Mouse (Mus musculus): ENCODE data around the gene Ndufb8. TPM values are rescaled to one million over a fixed set of nuclear protein-coding genes. Genes with fewer than 3 reads are reported as not detected.

Gene Ndufb8
- polyA plus RNA-seq, 1 experiment from 2014 or later: 424 TPM

DNA sequence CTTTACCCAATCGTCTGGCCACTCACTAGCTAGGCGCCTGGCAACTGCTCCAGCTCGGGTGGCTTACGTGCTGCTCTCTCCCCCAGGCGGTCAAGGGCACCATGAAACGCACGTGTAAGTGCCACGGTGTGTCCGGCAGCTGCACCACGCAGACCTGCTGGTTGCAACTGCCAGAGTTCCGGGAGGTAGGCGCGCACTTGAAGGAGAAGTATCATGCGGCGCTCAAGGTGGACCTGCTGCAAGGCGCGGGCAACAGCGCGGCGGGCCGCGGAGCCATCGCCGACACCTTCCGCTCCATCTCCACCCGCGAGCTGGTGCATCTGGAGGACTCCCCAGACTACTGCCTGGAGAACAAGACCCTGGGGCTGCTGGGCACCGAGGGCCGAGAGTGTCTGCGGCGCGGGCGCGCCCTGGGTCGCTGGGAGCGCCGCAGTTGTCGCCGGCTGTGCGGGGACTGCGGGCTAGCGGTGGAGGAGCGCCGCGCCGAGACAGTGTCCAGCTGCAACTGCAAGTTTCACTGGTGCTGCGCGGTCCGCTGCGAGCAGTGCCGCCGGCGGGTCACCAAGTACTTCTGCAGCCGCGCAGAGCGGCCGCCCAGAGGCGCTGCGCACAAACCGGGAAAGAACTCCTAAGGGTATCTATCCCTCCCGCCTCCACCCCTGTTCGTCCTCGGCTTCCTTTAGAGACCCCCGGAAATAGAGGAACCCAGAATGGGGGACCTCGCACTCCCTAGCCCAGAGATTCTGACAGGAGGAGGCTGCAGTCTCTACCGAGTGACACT is 43.6 kb downstream of the Ndufb8 start:
- Histone ChIP-seq H3K4me1 (replicated peaks; ENCODE audit: control insufficient read depth, insufficient read depth, low read length) (peaks cover 24% of the 10 kb centered on the region), H3K9ac (ENCODE audit: low read length) (peak overlapping the region; percentile 58), H3K4me2 (ENCODE audit: low read depth, low read length, severe bottlenecking) (peak overlapping the region; percentile 71), H3K9me3 (ENCODE audit: control insufficient read depth, low read length) (no peaks in the 10 kb centered on the region), H3K27me3 (ENCODE audit: control insufficient read depth, insufficient read depth, low read length) (peaks cover 81% of the 10 kb centered on the region), H3K27ac (ENCODE audit: low read depth, low read length) (peak overlapping the region; percentile 68), H3K36me3 (ENCODE audit: control insufficient read depth, insufficient read depth, low read length) (no peaks in the 10 kb centered on the region), H3K4me3 (ENCODE audit: low read depth, low read length) (peak overlapping the region; percentile 41)
- ATAC-seq (replicated peaks; ENCODE audit: low FRiP score) (no peak), DNase-seq (ENCODE audit: low spot score) (peak; percentile 76)
- under 1% methylated on average over 64 of the region's 66 CpGs for WGBS

DNA sequence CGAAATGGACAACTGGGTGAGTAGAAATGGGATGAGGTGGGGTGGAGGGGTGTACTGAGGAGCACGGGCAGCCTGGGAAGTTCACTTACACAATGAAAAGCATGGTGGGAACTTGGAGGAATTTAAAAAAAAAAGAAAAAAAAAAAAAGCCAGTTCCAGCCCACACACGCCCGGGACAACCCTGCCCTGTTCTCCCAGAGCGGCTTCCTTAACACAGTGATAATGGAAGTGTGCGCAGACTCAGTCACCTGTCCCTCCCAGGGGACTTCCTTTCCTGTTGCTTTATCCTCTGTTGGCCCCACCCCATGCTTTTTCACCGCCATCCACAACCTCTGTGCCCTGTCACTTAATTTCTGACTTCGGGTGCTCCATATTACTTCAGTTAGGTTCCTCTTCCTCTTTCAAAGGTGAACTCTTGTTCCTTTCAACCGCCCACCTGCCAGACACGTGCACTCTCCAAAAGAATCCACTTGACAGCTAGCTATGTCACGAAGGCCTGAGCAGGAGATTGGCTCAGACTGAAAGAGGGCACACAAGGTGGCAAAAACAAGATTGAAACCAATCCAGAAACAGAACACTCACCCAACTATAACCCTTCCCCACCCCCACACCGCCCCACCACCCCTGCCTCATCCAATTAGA is 44.6 kb downstream of the Ndufb8 start:
- no peak for ATAC-seq (replicated peaks; ENCODE audit: low FRiP score)
- no peaks in the 10 kb centered on the region for H3K9me3 ChIP-seq (ENCODE audit: control insufficient read depth, low read length)
- 10% methylated on average over 12 of the region's 12 CpGs for WGBS
- peaks cover 22% of the 10 kb centered on the region for H3K4me1 ChIP-seq (replicated peaks; ENCODE audit: control insufficient read depth, insufficient read depth, low read length)
- no peaks in the 10 kb centered on the region for H3K36me3 ChIP-seq (ENCODE audit: control insufficient read depth, insufficient read depth, low read length)
- DNase-seq (ENCODE audit: low spot score): no peak
- H3K4me2 ChIP-seq (ENCODE audit: low read depth, low read length, severe bottlenecking): peak overlapping the region; percentile 71
- peaks cover 75% of the 10 kb centered on the region for H3K27me3 ChIP-seq (ENCODE audit: control insufficient read depth, insufficient read depth, low read length)
- peak overlapping the region; percentile 41 for H3K4me3 ChIP-seq (ENCODE audit: low read depth, low read length)
- peak overlapping the region; percentile 58 for H3K9ac ChIP-seq (ENCODE audit: low read length)
- H3K27ac ChIP-seq (ENCODE audit: low read depth, low read length): peak overlapping the region; percentile 68

DNA sequence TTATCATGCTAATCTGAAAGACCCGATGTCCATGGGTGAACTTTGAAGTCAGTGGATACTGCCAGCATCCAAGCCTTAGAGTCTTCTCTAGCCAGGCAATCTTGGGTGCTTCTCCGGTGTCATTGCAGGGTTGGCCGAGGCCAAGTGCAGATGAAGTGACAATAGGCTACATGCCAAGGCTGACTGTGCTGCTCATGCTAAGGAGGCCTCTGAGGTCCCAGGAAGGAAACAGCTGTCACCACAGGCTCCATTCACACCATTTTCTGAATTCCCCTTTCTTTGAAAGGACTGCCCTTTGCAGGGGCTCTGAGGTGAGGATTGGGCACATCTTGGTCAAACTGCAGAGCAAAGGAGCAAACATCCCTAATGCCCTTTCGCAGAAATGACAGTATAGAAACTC is 52.5 kb downstream of the Ndufb8 start:
- Histone ChIP-seq H3K9ac (ENCODE audit: low read length) (no peak overlapping the region), H3K36me3 (ENCODE audit: control insufficient read depth, insufficient read depth, low read length) (no peaks in the 10 kb centered on the region), H3K27me3 (ENCODE audit: control insufficient read depth, insufficient read depth, low read length) (peaks cover 60% of the 10 kb centered on the region), H3K4me2 (ENCODE audit: low read depth, low read length, severe bottlenecking) (no peak overlapping the region), H3K9me3 (ENCODE audit: control insufficient read depth, low read length) (no peaks in the 10 kb centered on the region), H3K4me3 (ENCODE audit: low read depth, low read length) (no peak overlapping the region), H3K27ac (ENCODE audit: low read depth, low read length) (no peak overlapping the region), H3K4me1 (replicated peaks; ENCODE audit: control insufficient read depth, insufficient read depth, low read length) (0 out of 2 replicates have a peak, but pooled peaks cover 2% of the 10 kb centered on the region)
- 88% methylated on average over 4 of the region's 4 CpGs for WGBS
- peak; percentile 50 for DNase-seq (ENCODE audit: low spot score)
- ATAC-seq (replicated peaks; ENCODE audit: low FRiP score): no peak

DNA sequence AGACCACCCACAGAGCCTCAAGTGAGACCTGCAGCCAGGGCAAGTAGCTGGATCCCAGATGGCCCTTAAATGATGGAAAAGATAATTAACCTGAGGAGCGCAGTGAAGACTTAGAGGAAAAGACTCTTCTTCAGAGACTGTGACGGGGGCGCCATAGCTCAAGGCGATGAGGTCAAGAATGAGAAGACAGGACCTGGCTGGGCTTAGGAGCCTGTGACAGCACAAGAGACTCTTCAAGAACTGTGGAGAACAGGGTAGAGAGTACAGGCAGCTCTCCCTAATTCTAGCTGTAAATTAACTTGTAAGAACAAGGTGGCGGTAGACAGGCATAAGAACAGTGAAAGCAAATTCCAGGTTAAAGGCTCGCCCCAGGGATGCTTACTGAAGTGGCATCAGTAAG is 53.3 kb downstream of the Ndufb8 start:
- H3K4me2 ChIP-seq (ENCODE audit: low read depth, low read length, severe bottlenecking): no peak overlapping the region
- H3K9ac ChIP-seq (ENCODE audit: low read length): no peak overlapping the region
- H3K27ac ChIP-seq (ENCODE audit: low read depth, low read length): no peak overlapping the region
- no peak overlapping the region for H3K4me3 ChIP-seq (ENCODE audit: low read depth, low read length)
- DNase-seq (ENCODE audit: low spot score): no peak
- WGBS: 84% methylated on average over 6 of the region's 6 CpGs
- H3K27me3 ChIP-seq (ENCODE audit: control insufficient read depth, insufficient read depth, low read length): peaks cover 56% of the 10 kb centered on the region
- no peaks in the 10 kb centered on the region for H3K36me3 ChIP-seq (ENCODE audit: control insufficient read depth, insufficient read depth, low read length)
- 0 out of 2 replicates have a peak, but pooled peaks cover 2% of the 10 kb centered on the region for H3K4me1 ChIP-seq (replicated peaks; ENCODE audit: control insufficient read depth, insufficient read depth, low read length)
- no peaks in the 10 kb centered on the region for H3K9me3 ChIP-seq (ENCODE audit: control insufficient read depth, low read length)
- ATAC-seq (replicated peaks; ENCODE audit: low FRiP score): no peak

DNA sequence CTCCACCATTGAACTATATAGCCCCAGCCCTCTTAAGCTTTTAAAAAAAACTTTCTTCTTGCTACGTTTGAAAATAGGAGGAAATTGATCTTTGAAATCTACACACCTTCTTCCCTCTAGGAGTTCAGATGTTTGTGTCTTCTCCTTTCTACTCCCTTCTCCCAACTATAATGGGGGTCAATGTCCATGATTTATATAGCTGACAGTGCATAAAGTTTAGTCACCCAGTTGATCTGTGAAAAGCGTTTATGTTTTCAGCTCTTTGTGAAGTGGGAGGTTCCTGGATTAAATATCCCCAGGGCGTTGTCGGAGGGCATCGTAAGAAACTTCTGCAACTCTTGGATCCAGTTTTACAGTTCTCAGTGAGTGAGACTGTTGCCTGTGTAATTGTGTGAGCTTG is 55.0 kb downstream of the Ndufb8 start:
- ATAC-seq (replicated peaks; ENCODE audit: low FRiP score) (no peak), DNase-seq (ENCODE audit: low spot score) (no peak)
- Histone ChIP-seq H3K4me1 (replicated peaks; ENCODE audit: control insufficient read depth, insufficient read depth, low read length) (0 out of 2 replicates have a peak, but pooled peaks cover 2% of the 10 kb centered on the region), H3K4me3 (ENCODE audit: low read depth, low read length) (no peak overlapping the region), H3K9ac (ENCODE audit: low read length) (no peak overlapping the region), H3K27me3 (ENCODE audit: control insufficient read depth, insufficient read depth, low read length) (peaks cover 63% of the 10 kb centered on the region), H3K4me2 (ENCODE audit: low read depth, low read length, severe bottlenecking) (no peak overlapping the region; the same call in 1 of the 2 replicates), H3K27ac (ENCODE audit: low read depth, low read length) (no peak overlapping the region), H3K36me3 (ENCODE audit: control insufficient read depth, insufficient read depth, low read length) (no peaks in the 10 kb centered on the region), H3K9me3 (ENCODE audit: control insufficient read depth, low read length) (no peaks in the 10 kb centered on the region)
- WGBS: 37% methylated on average over 5 of the region's 5 CpGs

DNA sequence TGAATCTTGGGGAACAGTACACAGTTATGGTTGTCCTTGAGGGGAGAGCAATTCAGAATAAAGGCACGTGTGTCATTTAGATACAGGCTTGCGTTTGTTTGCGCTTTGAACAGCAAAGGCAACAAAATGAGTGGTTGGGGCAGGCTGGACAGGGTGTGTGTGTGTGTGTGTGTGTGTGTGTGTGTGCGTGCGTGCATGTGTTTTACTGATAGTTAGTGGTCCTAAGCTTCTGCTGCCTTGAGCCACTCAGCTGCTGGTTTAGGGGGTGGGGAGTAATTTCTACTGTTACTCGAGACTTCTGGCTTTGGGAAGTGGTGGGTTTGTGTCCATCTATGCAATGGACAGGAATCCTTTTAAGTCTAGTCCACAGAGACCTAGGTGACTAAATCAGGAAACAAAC is 56.3 kb downstream of the Ndufb8 start:
- Histone ChIP-seq H3K9ac (ENCODE audit: low read length) (peak overlapping the region; percentile 29; the same call in 1 of the 2 replicates), H3K27me3 (ENCODE audit: control insufficient read depth, insufficient read depth, low read length) (peaks cover 55% of the 10 kb centered on the region), H3K9me3 (ENCODE audit: control insufficient read depth, low read length) (no peaks in the 10 kb centered on the region), H3K27ac (ENCODE audit: low read depth, low read length) (no peak overlapping the region), H3K4me2 (ENCODE audit: low read depth, low read length, severe bottlenecking) (peak overlapping the region; percentile 34), H3K36me3 (ENCODE audit: control insufficient read depth, insufficient read depth, low read length) (no peaks in the 10 kb centered on the region), H3K4me1 (replicated peaks; ENCODE audit: control insufficient read depth, insufficient read depth, low read length) (0 out of 2 replicates have a peak, but pooled peaks cover 2% of the 10 kb centered on the region), H3K4me3 (ENCODE audit: low read depth, low read length) (peak overlapping the region; percentile 7; the same call in 1 of the 2 replicates)
- DNase-seq (ENCODE audit: low spot score): peak; percentile 51
- WGBS: 56% methylated on average over 6 of the region's 6 CpGs
- no peak for ATAC-seq (replicated peaks; ENCODE audit: low FRiP score)

Other genes starting within 250 kb of the Ndufb8 start
- gene Scd4, start 222.3 kb downstream of the Ndufb8 start, polyA plus RNA-seq (2014; fragmentation: Nextera tagmentation; extraction: Ambion mirVana): not detected in 2 replicates
- 18.8 and 19.2 TPM in 2 replicates for gene Scd1, start 147.6 kb downstream of the Ndufb8 start, polyA plus RNA-seq (2014; fragmentation: Nextera tagmentation; extraction: Ambion mirVana)
- gene Wnt8b, start 62.0 kb downstream of the Ndufb8 start, polyA plus RNA-seq (2014; fragmentation: Nextera tagmentation; extraction: Ambion mirVana): 60.2 and 63.5 TPM in 2 replicates
- gene Sec31b, start 9.6 kb downstream of the Ndufb8 start, polyA plus RNA-seq (2014; fragmentation: Nextera tagmentation; extraction: Ambion mirVana): 0.81 and 0.84 TPM in 2 replicates
- not detected in 2 replicates for gene Gm20538, start 2.6 kb downstream of the Ndufb8 start, polyA plus RNA-seq (2014; fragmentation: Nextera tagmentation; extraction: Ambion mirVana)
- 33.0 and 33.3 TPM in 2 replicates for gene Hif1an, start 7.4 kb upstream of the Ndufb8 start, polyA plus RNA-seq (2014; fragmentation: Nextera tagmentation; extraction: Ambion mirVana)
- gene Pax2, start 200.6 kb upstream of the Ndufb8 start, polyA plus RNA-seq (2014; fragmentation: Nextera tagmentation; extraction: Ambion mirVana): 0.20 and 0.39 TPM in 2 replicates

Measured in forebrain, embryonic 11.5 days (tissue).